Mouse (Mus musculus): ENCODE results near the gene Steap1.

Gene Steap1

GRCm38 (mm10) chr5:5686973-5687372, 62.2 kb downstream of the Steap1 start:
- DNase-seq: no peak
